Mouse (Mus musculus): ENCODE data around the gene Strn4.
A peak's percentile ranks its signal among the peaks of the same experiment; 100 is the strongest.

Strn4 gene

DNA sequence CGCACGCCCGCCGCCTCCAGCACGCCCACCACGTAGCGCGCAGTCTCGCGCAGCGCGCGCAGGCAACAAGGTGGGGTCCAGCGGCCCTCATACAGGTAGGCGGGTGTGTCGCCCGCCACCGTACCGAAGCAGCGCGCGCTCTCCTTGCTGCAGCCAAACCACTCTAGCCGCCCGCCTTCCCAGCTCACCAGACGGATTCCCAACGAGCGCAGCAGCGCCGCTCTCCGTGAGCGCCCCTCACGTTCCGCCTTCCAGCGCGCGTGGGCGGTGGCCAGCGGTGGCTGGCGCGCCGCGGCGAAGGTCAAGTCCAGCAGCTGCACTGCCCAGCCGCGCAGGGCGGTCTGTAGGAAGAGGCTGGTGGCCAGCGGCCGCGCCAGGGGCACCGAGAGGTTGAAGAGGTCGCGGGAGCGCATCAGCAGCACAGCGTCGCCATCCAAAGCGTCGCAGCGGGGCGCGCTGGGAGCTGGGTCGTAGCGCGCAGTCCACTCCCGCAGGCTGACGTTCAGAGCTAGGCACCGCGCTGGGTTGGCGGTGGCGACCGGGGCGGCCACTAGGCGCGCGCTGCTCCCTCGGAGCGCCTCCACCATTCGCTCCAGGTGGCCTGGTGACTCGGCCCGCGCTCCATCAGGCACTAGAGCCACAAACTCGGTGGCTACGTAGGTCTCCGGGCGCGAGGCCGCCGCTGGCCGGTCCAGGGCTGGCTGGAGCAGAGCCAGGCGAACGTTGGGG is 4.6 kb upstream of the Strn4 start:
- DNase-seq (ENCODE audit: low spot score): no peak

DNA sequence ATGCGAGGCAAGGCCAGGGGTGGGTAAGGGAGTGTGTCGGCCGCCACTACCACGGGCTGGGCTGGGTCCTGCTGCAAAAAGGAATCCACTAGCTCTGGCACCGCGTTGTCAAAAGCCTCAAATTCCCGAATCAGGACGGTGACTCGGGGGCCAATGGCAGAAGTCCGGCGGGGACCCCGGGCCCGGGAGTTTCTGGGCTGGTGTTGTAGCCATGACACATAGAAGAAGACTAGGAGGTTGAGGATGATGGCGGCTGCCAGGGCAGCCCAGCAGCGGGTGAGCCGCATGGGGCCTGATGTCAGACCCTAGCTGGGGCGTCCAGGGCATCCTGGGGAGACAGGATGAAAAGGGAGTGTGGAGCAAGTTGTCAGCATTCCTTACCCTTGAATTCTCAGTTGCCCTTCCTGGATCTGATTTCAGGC is 4.0 kb upstream of the Strn4 start:
- DNase-seq (ENCODE audit: low spot score): no peak

DNA sequence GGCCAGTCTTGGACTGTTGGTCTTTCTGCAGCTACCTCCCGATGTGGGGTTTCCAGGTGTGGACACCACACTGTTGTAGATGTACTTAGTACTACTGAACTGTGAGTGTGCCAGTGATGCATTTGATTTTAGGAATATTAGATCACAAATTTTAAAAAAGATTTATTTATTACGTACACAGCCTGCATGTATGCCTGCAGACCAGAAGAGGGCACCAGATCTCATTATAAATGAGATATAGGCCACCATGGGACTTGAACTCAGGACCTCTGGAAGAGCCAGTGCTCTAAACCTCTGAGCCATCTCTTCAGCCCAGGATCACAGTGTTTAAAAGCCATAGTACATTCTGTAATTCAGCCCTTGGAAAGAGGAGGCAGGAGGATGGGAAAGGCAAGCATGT is 3.2 kb upstream of the Strn4 start:
- DNase-seq (ENCODE audit: low spot score): no peak

DNA sequence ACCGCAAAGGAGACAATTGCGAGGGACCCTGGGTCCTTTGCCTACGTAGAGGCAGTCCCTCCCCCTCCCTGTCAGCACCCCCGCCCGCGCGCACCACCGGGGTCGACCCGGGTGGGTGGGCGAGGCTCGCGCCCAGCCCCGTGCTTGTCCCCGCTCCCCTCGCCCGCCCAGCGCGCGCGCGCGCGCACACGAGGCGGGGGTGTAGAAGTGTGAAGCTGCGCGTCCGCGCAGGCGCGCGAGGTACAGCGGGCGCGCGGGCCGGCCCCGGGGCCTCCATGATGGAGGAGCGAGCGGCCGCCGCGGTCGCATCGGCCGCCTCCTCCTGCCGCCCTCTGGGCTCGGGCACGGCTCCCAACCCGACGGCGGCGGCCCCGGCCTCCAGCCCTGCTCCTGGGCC is 387 bp downstream of the Strn4 start:
- DNase-seq (ENCODE audit: low spot score): peak; percentile 77

DNA sequence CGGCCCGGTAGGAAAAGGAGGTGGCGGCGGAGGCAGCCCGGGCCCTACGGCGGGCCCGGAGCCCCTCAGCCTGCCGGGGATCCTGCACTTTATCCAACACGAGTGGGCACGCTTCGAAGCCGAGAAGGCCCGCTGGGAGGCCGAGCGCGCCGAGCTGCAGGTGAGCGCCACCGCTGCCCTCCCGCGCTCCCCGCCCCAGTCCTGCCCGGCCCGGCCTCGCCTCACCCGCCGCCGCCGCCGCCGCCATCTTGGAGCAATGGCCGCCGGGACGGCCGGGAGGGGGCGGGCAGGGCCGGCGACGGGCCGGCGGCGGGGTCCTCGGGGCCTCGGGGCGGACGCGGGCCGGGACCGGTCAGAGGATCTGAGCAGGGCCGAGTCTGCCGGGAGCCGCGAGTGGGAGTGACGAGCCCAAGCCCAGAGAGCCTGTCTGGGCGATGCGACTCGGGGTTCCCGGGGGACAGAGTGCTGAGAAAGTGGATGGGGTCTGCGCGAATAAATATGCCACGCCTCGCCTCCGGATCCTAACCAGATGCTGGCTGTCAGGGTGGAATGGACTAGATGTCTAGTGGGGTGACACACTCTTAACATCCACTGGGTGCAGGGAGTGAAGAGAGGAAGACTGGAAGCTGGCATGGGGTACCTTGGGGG is 910 bp downstream of the Strn4 start, which contains the start of gene Fkrp:
Gene Fkrp, minus strand, starts transcription at position 258 of the 648 bp plus-strand sequence.
- DNase-seq (ENCODE audit: low spot score): peak; percentile 51

DNA sequence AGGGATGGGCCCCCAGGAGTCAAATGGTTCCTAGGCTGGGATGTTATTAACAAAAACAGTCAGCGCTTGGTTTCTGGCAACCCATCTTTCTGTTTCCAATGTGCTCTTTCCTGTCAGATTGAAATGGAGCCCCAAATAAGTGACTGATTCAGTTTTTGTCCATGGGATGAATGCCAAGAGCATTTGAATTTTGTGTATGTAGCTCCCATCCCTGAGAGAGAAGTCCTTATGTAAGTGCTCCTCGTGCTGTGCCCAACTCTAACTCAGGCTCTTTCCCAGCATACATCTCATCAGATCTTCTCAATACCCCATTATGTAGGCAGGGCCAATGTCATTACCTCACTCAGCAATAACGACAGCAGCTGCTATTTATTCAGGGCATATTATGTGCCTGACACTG is 2.0 kb downstream of the Strn4 start:
- DNase-seq (ENCODE audit: low spot score): no peak

DNA sequence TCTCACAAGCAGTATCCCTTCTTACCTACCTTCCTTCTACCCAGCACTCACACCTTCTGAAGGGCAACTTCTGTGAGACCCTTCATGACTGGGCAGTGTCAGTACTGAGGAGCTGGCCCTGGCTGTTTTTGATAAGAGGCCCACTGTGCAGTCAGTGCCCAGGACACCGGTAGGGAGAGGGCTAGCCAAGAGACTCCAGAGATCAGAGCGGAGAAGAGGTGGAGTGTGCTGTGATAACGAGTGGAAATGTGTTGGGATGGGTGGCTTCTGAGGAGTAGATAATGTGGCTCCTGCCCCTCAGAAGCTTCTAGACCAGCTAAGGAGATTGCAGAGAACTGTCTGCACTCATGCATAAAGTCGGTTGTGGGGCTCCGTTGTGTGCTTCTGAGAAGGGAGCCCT is 4.1 kb downstream of the Strn4 start:
- no peak for DNase-seq (ENCODE audit: low spot score)

DNA sequence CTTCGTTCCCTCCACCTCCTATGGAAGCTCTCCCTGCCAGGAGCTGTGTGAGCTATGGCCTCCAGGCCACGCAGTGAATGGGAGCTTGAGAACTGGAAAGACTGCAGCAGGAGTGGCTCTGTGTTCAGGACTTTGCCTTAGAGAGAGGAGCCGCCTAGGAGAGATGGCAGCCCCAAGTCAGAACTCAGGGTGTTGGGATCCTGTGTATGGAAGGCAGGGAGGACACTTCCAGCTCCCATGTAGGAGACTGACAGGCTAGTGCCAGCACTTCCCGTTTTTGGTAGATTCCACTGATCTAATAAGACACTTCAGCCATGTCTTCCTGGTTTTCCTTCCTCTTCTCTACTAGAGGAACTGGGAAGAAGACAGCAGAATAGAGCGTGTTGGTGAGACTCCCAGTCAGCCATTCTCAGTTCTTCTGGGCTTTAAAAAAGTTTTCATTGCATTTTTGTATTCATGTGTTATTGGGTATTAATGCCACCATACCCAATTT is 4.6 kb downstream of the Strn4 start:
- DNase-seq (ENCODE audit: low spot score): no peak

DNA sequence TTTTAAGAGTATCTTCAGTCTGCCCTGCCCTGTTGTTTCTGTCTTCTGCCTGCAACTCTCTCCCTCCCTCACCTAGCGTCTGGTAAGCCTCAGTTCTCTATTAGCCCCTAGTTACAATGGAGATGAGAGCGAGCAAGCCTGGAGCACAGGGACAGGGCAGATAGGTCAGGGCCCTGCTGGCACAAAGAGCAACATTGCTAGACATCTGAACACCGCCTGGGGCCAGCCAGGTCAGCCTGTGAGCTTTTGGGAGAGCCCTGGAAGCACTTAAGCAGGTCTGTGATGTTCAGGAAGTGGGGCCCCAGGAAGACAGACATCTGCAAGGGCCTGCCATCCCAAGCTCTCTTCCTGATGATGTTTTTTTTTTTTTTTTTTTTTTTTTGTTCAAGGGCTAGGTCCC is 5.4 kb downstream of the Strn4 start:
- no peak for DNase-seq (ENCODE audit: low spot score)

DNA sequence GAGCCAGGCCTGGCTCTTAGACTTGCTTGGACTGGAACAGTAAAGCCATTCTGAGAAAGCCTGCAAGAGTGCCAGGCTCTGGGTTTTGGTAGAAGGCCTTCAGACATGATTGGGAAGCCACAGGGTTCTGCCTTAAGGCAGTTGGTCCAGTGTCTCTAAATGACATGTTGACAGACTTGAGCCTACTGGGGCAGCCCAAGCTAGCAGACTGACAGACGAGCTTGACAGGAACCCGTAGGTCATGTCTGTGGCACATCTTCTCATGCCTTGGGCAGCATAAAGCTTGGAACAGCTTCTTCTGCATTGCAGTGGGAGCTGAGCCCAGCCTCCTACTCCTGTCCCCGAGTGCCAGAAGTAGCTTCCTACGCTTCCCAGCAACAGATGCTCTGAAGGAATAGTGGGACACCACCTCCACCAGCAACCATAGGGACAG is 6.0 kb downstream of the Strn4 start:
- DNase-seq (ENCODE audit: low spot score): no peak

DNA sequence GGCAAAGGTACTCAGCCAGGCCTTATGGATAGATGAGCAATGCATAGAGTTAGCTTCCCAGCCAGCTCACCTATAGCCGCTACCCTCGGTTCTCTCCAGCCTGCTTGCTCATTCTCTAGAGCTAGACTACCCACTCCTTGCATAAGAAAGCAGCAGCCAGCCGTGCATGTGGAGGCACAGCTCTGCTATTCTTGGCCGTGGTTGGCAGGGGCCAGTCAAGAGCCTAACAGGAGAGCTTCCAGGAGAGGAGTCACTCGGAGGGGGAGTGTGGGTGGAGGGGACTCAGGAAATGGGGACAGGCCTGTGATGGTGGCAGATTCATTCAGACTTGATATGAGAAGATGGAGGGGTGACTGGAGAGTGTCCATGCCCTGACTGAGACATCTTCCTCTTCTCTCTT is 8.0 kb downstream of the Strn4 start:
- no peak for DNase-seq (ENCODE audit: low spot score)

DNA sequence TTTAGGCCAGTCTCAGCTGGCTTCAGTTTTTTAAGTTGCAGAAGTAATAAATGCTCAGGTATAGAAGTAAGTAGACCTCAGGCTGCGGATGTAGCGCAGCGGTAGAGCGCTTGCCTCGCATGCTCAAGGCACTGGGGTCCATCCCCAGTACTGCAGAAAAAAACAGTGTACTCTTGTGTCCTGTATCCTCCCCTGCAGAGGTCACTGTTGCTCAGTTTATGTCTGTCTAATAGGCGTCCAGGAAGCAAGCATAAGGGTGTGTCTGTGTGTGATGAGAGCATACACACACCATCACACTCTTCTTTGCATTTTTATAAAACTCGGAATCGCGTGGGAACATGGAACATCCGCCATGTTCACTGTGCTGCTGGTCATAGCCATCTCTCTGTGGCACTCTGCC is 10.1 kb downstream of the Strn4 start:
- no peak for DNase-seq (ENCODE audit: low spot score)

DNA sequence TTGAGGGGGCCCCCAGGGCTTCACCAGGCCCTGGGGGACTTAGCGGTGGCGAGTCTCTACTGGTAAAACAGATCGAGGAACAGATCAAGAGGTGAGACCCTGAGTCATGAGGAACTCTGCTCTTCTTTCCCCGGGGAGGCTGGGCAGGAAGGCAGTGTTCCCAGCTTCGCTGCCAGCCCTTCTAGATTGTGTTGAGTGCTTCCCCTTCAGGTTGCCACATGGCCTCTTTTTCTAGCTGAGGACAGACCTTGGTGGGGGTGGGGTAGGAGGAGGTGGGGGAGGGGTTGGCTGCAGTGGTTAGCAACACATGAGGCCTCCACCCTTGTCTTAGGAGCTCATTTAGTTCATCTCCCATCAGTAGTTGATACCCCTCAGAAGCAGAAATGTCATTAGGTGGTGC is 10.9 kb downstream of the Strn4 start:
- DNase-seq (ENCODE audit: low spot score): no peak

DNA sequence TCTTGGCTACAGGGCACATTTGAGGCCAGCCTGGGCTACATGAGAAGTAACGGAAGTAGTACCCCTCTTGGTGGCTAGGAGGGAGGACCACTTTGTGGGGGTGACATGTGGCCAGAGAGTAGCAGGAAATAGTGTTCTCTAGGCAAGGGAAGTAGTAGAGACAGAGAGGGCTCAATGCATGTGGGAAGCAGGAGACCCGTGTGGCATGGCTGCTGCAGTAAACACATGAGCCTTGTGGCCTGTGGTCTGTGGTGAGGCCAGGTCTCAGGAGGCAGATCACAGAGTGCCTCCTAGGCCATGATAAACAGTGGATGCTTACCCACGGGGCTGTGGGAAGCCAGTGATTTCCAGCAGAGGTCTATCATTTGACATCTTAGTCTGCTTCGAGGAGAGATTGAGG is 11.6 kb downstream of the Strn4 start:
- DNase-seq (ENCODE audit: low spot score): no peak

DNA sequence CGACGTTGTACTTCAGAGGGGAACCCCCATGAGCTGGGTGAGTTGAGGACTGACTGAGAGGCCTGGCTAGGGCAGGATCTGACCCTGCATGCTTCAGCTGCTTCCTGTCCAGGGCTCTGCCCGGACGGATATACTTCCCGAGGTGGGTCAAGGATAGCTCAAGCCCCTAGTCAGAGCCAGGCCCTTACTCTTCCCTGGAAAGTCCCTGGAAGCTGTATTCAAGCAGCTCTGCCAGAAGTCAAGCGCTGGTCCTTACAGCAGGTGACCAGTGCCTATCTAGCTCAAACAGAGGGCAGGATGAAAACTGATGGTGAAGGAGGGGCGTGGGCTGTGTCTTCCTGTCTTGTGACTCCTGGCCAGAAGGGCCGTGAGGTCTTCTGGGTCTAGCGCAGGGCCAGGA is 14.8 kb downstream of the Strn4 start:
- DNase-seq (ENCODE audit: low spot score): no peak

DNA sequence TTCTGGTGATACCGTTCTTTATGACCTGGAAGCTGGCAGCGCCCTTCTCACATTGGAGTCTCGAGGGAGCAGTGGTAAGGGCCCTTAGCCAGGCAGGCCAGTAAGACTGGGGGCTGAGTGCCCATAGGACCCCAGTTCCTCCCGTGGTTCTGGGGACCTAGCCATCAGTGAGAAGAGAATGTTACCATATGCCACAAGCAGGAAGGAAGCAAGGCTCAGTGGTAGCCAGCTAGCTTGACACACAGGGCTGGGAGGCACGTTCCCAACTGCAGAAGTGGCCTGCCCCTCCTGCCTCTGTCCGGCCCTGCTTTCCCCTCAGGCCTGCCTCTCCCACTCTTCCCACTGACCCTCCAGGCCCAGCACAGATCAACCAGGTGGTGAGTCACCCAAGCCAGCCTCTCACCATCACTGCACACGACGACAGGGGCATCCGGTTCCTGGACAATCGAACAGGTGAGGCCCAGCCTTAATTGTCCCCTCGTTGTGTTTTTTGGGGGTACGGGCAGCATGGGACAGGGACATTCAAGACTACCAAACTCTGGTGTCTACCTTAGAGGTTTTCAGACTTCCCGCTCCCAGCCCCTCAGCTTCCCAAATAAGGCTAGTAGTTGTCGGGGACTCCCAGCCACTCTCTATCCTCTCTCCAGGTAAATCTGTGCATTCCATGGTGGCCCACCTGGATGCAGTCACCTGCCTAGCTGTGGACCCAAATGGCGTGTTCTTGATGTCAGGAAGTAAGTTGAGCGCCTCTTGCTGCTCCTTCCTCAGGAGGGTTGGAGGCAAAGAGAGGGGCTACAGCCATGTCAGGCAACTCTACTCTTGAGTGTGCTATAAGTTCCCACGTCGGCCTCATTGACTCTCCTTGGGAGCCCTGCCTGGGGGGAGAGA is 22.5 kb downstream of the Strn4 start:
- DNase-seq (ENCODE audit: low spot score): no peak

DNA sequence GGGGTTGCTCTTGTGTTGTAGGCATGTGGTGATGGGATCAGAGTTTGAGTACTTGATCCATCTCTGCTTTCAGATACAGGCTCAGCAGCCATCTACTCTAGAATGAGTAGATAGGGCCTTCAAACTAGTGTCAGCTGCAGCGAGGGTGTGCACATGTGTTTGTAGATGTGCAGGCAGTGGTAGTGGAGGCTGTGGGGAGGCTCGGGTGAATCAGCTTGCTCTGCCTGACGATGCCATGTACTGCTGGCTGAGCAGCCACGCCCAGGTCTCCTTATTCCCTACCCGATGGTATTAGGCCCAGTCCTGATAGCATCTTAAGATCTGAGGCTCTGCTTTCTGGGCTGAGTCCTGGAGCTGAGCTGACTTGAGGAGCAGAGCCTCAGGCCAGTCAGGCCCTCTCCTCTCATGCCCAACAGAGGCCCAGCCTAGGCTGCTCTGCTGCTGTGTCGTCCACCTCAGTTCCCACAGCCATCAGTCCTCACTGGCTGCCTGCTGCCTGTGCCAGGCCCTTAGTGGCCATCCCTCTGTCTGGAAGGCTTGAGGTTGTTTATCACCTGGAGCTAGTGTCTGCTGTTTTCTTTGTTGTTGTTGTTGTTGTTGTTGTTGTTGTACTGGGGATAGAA is 23.2 kb downstream of the Strn4 start:
- DNase-seq (ENCODE audit: low spot score): no peak

DNA sequence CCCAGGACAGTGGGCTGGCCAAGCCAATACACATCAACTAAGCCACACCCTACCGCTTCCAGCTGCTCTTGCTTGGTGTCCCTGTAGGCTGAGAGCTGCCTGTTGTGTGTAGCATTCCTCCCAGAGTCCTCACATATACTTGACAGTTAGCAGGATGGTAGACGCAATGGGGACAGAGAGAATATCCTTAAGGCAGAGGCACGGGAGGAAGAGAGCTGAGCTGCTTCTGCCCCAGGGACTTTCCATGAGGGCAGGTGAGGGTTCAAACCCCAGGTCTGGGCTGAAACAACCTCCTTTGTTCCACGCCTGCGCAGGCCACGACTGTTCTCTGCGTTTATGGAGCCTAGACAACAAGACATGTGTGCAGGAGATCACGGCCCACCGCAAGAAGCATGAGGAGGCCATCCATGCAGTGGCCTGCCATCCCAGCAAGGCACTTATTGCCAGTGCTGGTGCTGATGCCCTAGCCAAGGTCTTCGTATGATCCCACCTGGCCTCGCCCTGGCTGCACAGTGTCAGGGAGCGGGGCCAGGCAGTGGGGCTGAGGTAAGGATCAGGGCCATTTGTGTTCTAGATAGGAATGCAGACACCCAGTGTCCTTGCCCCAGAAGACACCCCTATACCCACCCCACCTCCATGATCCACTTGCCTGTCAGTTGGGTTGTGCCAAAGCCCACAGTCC is 23.9 kb downstream of the Strn4 start:
- no peak for DNase-seq (ENCODE audit: low spot score)

DNA sequence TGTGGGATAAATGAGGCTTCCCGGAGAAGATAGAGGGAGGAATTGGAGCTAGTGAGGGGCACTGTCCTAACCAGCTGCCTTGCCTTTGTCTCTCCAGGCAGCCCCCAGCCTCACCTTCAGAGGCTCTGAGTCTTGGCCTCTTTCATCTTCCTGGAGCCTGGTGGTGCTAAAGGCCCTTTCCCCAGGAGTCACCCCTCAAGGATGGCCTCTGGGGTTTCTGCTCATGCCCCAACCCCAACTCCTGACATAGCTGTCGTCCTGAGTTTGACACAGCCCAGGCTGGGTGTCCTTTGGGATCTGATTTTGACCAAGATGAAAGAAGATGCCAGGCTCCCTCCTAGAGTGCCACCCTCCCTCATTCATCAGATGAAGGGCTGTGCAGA is 24.4 kb downstream of the Strn4 start:
- no peak for DNase-seq (ENCODE audit: low spot score)

DNA sequence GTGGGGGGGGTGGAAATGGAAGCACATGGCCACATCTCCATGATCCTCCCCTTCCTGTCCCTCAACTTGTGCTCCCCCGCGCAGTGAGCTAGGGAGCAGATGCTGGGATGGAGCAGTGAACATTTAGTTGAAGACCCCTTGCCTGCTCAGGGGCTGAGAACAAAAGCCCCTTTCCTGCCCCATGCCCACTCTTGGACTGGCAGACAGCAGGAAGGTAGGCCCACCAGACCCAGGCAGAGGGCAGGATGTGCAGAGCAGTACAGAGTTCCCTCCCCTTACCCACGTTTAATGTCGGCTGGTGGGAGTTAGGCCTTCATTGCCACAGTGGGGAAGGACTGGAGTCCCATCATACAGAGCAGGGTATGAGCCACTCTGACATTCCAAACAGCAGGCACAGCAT is 25.4 kb downstream of the Strn4 start:
- no peak for DNase-seq (ENCODE audit: low spot score)

Data from urinary bladder, postnatal 14 days (tissue).